Mouse (Mus musculus) neural tube, embryonic 10.5 days (tissue): ENCODE results near the gene Olfr543.
"Not testable (repeated sequence)": the region's sequence is repeated elsewhere in the genome, so short reads cannot be mapped to it uniquely, and the experiment has no call there.

Experiments used
- DNase-seq: peaks from one replicate; pipeline ENCODE4 v3.0.0-alpha.2; 2017; ENCODE audit warnings: low spot score; ENCODE audit errors: extremely low spot score

The Olfr543 gene

DNA sequence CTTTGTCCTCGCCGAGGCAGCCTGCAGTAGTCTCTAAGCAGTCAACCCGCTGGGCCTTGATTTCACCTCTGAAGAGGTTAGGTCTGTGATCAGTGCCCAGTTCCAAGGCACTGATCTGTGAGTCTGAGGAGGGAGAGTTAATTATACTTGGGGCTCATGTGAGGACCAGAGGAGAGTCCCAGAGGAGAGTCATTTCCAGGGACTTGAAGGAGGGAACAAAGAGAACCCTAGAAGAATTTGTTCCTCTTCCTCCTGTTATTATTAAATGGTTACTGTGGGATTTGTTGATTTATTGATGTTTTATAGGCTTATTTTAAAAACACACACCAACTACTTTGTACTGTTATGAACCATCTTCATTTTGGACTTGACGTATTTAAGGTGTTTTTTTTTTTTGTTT lies at the start of gene Olfr543:
Olfr543 (minus strand) TSS at position 101 of the 400 bp plus-strand sequence.
- DNase-seq: no peak

DNA sequence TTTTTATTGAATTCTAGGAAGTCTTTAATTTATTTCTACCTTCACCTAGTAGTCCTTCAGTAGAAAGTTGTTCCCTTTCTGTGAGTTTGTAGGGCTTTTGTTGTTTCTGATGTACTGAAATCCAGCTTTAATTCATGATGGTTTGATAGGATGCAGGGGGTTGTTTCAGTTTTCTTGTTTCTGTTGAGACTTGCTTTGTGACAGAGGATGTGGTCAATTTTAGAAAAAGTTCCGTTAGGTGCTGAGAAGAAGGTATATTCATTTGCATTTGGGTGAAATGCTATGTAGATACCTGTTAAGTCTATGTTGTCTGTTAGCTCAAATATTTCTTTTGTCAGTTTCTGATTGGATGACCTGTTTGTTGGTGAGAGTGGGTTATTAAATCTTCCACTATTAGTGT lies 47.6 kb upstream of the Olfr543 start:
- no peak for DNase-seq

DNA sequence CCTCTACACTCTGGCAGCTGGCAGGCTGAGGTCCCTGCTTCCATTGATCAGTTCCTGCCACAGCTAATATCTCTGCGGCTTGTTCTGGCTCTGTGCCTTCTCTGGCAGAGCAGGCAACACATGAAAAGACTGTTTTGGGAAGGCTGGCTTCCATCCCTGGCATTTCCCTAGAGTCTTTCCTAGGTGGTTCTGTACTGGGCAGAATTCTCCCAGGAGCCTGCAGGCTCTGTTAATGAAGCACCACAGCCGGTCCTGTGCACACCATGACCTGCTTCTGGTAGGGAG lies 35.5 kb upstream of the Olfr543 start:
- DNase-seq: no peak

- DNase-seq: no peak
Observed at GRCm38 (mm10) chr7:102516261-102517050, 35.0 kb upstream of the Olfr543 start.

DNA sequence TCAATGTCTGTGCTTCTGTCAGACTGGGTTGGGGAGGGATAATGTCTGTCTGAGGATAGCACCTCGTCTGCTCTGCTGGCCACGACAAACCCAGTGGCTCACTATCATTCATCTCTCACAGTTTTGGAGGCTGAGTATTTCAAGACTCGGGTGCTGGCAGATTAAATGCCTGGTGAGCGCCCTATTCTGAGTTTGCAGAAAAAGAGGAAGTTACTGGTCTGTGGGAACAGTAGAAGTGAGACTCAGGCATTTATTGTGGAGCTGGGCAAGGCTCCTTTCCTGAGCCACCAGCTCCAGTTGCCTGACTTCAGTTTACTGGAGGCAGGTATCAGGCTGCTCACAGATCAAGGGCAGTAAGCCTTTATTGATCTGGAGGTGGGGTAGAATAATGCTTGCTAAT lies 32.7 kb upstream of the Olfr543 start:
- no peak for DNase-seq

DNA sequence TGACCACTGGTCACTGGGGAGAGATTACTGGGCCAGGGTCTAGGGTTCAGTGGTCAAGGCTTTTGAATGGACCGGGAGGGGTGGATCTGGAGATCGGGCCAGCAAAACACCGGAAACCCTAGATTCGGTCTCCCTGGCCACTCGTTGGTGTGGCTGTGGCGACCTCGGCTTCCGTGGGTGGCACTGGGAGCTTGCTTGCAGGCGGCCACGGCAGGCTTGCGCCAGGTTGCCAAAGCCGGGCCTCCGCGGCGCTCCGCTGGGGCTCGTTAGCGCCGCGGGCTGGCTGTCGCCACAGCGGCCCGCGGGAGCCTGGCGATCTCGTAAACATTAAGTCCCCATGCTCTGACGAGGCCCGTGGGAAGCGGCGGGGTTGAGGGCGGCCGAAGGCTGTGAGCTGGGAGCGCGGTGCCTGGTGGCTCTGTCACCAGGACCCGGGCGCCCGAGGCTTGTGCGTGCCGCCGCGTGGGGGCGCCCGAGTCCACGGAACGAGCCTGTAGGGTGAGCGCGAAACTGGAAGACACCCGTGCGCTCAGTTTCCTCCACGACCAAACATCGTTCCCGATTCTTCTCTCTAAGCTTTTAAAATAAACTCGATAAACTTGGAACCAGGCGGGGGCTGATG lies 31.4 kb upstream of the Olfr543 start:
- DNase-seq: peak; percentile 89

DNA sequence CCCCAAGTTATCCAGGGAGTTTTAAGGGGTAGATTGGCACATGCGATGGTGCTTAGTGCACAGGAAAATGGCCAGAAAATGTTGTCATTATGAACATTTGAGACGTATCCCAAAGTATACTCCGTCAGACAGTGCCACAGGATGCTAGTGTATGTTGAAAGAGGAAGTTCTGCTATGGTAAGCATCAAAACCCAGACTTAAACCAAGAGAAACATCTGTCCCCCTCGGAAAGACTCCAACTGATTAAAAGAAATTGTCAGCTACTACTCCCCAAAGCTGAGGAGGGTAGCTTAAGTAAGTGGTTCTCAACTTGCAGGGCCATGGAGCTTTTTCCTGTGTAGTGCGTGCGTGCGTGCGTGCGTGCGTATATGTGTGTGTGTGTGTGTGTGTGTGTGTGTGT lies 30.4 kb upstream of the Olfr543 start:
- no peak for DNase-seq

GRCm38 (mm10) chr7:102509726-102510125 lies 28.2 kb upstream of the Olfr543 start:
- DNase-seq: no peak

GRCm38 (mm10) chr7:102508666-102509065 lies 27.2 kb upstream of the Olfr543 start:
- DNase-seq: no peak

DNA sequence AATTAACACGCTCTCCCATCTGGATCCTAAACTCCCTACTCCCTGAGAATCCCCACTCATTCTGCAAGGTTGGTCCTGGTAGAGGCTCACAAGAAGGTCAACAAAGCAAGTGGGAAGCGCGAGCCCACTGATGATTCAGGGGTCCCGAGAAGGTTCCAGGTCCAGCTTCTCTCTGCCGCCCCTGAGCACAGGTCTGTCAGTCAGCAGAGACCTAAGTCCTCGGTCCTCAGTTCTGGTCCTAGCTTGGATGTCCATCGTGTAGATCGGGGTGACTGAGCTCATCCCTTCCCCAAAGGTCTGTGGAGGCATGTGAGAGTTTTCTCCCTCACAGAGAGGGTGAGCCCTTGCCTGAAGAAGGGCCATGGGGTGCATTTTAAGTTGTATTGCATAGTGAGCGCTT lies 26.6 kb upstream of the Olfr543 start:
- no peak for DNase-seq

GRCm38 (mm10) chr7:102506848-102507247 lies 25.4 kb upstream of the Olfr543 start:
- peak; percentile 75 for DNase-seq

DNA sequence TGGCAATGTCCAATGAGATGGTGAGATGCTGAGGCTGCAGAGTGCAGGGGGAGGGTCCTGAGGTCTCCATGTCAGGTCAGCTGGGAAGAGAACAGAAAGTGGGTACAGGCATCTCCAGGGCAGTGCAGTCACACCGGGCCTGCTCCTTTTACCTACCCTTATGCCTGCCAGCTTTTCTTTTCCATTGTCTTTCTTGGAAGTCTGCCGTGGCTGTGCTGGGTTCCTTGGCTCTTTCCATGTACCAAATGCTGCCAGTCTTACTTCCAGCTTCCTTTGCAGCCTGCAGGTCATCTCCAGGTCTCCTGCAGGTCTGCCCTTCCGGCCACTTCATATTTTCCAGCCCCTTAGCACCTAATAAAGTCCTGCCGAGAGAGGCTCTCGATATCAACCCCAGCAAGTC lies 20.5 kb upstream of the Olfr543 start:
- DNase-seq: no peak

DNA sequence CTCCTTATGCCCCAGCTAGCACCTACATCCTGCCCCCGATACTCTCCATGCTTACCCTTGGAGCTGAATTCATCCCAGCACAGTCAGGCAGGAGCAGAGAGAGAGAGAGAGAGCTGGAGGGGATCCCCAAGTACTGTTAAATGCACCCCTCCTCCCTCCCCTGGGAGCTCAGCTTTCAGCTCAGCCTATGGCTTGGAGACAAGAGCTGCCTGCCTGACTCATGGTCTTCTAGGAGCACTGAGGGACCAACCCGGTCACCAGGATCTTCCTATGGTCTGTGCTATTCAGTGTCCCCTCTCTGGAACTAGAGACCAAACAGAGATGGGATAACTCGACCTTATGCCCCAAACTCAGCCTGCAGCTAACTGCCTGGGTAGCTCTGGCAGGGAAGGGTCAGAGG lies 18.0 kb upstream of the Olfr543 start, which contains the start of gene Olfr545:
Olfr545 (minus strand) TSS at position 101 of the 400 bp plus-strand sequence.
- DNase-seq: no peak

DNA sequence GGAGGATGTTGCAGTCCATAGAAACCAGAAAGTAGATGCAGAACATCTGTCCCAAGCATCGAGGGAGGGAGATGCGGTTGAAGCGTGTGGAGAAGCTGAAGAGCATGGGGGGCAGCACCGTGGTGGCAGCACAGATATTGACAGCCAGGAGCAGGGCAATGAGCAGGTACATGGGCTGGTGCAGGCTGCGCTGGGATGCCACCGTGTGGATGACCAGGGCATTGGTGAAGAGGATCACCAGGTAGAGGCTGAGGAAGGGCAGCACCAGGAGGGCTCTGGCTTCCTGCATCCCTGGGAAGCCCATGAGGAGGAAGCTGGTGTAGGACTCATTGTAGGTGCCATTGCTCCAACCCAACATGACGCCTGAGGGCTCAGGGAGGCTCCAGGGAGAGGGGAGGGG lies 12.9 kb upstream of the Olfr543 start:
- DNase-seq: not testable (repeated sequence)

DNA sequence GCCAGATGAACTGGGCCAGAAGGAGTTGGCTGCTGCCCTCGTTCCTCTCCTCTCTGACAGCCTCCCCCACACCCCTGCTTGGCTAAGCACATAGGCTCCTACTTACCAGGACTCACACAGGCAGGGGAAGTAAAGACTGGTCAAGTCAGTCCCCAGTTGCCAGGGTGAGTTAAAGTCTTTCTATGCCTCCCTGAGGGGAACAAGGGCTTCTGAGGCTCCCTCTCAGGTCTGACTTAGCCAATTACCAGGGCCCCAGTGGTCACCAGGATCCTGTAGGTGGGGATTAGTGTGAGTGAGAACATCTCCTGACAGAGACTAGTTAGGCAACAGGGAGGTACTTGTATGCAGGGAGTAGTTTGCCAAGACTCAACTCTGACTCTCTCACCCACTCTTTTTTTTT lies 6.7 kb upstream of the Olfr543 start, which contains the start of gene Olfr544:
Olfr544 (minus strand) TSS at position 153 of the 400 bp plus-strand sequence.
- no peak for DNase-seq

GRCm38 (mm10) chr7:102486105-102486504 lies 4.6 kb upstream of the Olfr543 start:
- DNase-seq: no peak

DNA sequence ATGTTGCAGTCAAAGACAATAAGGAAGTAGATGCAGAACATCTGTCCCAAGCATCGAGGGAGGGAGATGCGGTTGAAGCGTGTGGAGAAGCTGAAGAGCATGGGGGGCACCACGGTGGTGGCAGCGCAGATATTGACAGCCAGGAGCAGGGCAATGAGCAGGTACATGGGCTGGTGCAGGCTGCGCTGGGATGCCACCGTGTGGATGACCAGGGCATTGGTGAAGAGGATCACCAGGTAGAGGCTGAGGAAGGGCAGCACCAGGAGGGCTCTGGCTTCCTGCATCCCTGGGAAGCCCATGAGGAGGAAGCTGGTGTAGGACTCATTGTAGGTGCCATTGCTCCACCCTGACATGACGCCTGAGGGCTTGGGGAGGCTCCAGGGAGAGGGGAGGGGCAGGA lies 3.3 kb upstream of the Olfr543 start:
- DNase-seq: not testable (repeated sequence)

DNA sequence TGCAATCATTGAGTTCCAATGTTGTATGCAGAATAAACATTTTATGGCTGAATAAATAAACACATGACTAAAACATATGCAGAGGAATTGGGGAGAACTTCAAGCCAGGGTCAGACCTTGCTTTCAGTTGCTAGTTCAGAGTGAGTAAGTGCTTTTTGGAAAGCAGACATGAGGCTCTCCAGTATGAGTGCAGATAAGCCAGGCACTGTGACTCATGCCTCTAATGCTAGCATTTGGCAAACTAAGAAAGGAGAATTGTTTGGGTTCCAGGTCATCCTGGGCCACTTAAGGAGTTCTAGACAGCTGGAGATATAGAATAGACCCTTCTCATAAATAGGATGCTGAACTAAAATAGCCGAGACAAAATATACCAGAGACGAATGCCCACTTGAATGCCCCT lies 2.2 kb upstream of the Olfr543 start:
- DNase-seq: no peak

DNA sequence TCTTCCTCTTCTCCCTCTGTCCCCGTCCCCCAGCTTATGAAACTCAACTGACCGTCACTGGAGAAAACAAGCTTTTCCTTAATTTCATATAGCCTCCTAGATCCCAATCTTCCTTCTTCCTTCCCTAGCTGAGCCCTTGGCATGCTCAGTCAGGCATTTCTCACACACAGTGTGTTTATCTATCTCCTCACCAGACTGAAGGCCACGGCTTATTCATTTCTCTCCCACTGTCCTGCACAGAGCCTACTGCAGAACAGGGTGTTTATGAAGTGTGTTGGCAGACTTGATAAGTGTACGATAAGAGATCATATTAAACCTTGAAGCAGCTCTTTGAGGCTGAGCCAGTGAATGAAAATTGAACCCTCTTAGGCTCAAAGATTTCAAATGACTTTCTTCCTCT lies 658 bp downstream of the Olfr543 start:
- no peak for DNase-seq

- no peak for DNase-seq
Observed at GRCm38 (mm10) chr7:102479368-102480078, 2.0 kb downstream of the Olfr543 start.

DNA sequence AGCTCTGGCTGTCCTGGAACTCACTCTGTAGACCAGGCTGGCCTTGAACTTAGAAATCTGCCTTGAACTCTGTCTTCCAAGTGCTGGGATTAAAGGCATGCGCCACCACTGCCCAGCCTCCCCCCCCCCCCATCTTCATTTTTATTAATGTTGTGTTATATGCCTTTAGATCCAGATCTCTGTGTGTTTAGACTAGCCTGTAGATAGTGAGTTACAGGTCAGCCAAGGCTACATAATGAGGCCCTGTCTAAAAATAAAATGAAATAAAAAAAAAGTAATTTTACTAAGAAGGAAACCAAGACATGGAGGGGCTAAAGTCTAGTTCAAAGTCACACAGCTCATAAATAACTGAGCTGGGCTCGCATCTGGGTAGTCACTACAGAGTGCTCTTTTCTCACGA lies 2.6 kb downstream of the Olfr543 start:
- DNase-seq: no peak

- no peak for DNase-seq
Observed at GRCm38 (mm10) chr7:102478425-102478824, 3.1 kb downstream of the Olfr543 start.
